Mouse (Mus musculus) forebrain, embryonic 12.5 days (tissue): ENCODE measurements at regions not wholly inside any gene's neighbourhood (a gene's known extent, or its start where the extent isn't known, plus 50 kb on each side); places are given as distances from the start of the nearest gene placed in this dataset.
A peak's percentile ranks its signal among the peaks of the same experiment; 100 is the strongest.

Experiments used
- ATAC-seq: fragments of 200-750 bp; cut with Nextera tagmentation; 2 replicates; pipeline ENCODE4 v1.8.0; 2017; ENCODE audit warnings: moderate TSS enrichment; ENCODE audit not compliant: low FRiP score
- H3K27ac ChIP-seq: fragments of 300-500 bp; sonication (generic); 2 replicates; pipeline ENCODE4 v1.5.1; 2016; ENCODE audit warnings: mild to moderate bottlenecking
- H3K27me3 ChIP-seq: fragments of 300-500 bp; sonication (generic); 2 replicates; pipeline ENCODE4 v1.6.1; 2016; ENCODE audit warnings: mild to moderate bottlenecking
- H3K36me3 ChIP-seq: fragments of 300-500 bp; sonication (generic); replicated peaks from 2 replicates; pipeline ENCODE4 v1.6.1; 2016; ENCODE audit warnings: mild to moderate bottlenecking
- H3K4me1 ChIP-seq: fragments of 300-500 bp; sonication (generic); 2 replicates; pipeline ENCODE4 v1.6.1; 2016
- H3K4me2 ChIP-seq: fragments of 300-500 bp; sonication (generic); 2 replicates; pipeline ENCODE4 v1.6.1; 2016; ENCODE audit warnings: mild to moderate bottlenecking, moderate library complexity
- H3K4me3 ChIP-seq: fragments of 300-500 bp; sonication (generic); replicated peaks from 2 replicates; pipeline ENCODE4 v1.5.1; 2016; ENCODE audit warnings: mild to moderate bottlenecking
- H3K9ac ChIP-seq: fragments of 300-500 bp; sonication (generic); 2 replicates; pipeline ENCODE4 v1.6.1; 2016; ENCODE audit warnings: mild to moderate bottlenecking
- H3K9me3 ChIP-seq: fragments of 300-500 bp; sonication (generic); 2 replicates; pipeline ENCODE4 v1.6.1; 2016
- WGBS: fragments of 180-500 bp; shearing (Covaris S2); methylation state at CpG from one replicate; pipeline ENCODE4 v1.1.7; 2016; 5-methylcytosine and 5-hydroxymethylcytosine counted together

DNA sequence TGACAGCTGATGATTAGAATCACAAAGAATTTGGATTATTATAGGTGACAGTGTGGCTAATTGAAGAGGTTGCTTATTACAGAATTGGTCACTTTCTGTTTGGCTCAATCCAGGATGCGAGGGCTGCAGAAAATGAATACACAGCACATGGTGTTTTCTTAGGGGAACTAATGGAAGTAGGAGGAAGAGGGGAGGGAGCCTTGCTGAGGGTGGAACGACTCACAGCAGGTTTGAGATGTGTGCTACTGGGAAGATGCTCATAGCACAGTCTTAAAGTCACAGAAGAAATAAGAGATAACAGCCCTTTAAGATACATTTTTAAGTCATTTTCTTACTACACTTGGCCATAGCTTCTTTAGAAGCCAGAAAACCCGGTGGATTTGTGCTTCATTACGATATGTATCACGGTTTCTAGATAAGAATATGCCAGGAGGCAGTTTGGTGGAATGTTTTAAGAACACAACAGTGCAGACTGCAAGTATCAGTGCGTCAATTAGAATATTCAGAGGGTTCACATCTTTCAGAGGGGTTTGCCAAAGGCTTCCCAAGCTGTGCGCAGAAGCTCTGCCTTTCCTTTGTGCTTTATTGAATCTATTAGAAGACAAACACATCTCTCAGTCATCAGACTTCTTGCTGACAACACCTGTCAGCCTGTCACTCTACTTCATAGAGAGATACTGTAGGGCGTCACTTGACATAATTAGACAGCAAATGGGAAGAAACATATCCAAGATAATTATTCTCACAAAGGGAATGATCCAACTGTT is 853.7 kb downstream of the Otol1 start:
- no peaks in the 10 kb centered on the region for H3K36me3 ChIP-seq
- H3K27ac ChIP-seq: no peak overlapping the region
- no peak overlapping the region for H3K9ac ChIP-seq
- no peak overlapping the region for H3K4me2 ChIP-seq
- no peak overlapping the region for H3K4me3 ChIP-seq
- ATAC-seq: no peak
- WGBS: 76% methylated on average over 8 of the region's 8 CpGs
- H3K27me3 ChIP-seq: no peaks in the 10 kb centered on the region
- no peaks in the 10 kb centered on the region for H3K9me3 ChIP-seq
- H3K4me1 ChIP-seq: no peaks in the 10 kb centered on the region

DNA sequence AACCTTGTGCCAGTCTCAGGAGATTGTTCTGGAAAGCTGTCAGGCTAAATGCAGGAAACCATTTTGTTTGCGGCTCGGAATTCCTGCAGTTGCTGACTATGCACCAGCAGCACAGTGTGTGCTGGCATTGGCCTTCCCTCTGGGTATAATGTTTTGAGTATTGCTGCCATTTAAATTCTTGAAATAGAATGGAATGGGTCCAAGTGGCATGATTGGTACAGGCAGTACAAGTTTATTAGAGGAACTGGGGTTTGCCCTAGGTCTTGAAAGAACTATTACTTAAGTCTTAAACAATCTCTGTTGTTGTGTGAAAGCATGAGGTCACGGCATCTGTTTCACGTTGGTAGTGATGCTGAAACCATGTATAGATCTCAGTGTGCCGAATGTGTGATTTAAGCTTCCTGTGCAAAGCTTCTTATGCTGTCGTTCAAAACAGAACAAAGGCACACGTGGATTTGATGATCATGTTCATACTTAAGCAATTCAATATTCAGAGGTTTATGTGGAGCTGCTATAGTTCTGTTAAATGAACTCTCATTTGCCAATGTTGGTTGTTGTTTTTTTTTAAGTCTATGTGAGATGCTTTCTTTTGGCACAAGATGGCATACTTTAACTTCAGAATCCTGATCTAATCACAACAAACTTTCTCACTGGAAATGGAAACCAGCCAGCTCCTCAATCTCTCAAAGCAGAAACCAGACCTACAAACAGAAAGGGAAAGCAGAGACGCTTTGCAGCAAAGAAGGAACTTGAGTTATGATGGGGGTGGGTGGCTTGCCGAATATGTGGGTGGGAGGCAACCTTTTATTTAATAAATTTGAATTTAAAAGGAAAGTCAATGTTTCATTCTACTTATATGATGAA is 866.5 kb downstream of the Otol1 start:
- no peak for ATAC-seq
- Histone ChIP-seq H3K27me3 (no peaks in the 10 kb centered on the region), H3K4me3 (no peak overlapping the region), H3K9me3 (no peaks in the 10 kb centered on the region), H3K9ac (no peak overlapping the region), H3K27ac (no peak overlapping the region), H3K4me1 (no peaks in the 10 kb centered on the region), H3K36me3 (no peaks in the 10 kb centered on the region), H3K4me2 (no peak overlapping the region)
- 80% methylated on average over 9 of the region's 9 CpGs for WGBS

DNA sequence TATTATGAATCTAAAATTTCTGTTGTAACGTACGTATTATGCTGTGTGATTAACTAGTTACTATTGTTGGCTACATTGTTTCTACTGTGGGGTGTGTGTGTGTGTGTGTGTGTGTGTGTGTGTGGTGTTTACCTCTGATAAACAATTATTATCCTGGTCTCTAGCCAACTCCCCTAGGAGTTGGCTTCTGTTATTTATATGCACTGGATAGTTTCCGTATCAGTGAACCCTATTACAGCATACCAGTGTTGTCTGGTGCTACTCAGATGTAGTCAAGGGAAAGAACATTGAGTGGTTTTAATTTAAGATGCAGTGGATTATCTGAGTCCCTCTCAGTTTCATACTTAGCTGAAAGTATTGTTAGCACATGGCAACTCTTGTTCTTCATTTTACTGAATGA is 867.2 kb downstream of the Otol1 start:
- Histone ChIP-seq H3K4me3 (no peak overlapping the region), H3K27me3 (no peaks in the 10 kb centered on the region), H3K4me1 (no peaks in the 10 kb centered on the region), H3K9ac (no peak overlapping the region), H3K9me3 (no peaks in the 10 kb centered on the region), H3K27ac (no peak overlapping the region), H3K36me3 (no peaks in the 10 kb centered on the region), H3K4me2 (no peak overlapping the region)
- WGBS: 72% methylated on average over 3 of the region's 3 CpGs
- ATAC-seq: peak; percentile 55; the same call in 1 of the 2 replicates
